Mouse (Mus musculus) left cerebral cortex, adult 2 months (tissue): ENCODE measurements around the gene Exoc8. TPM values are rescaled to one million over a fixed set of nuclear protein-coding genes. Genes with fewer than 3 reads are reported as not detected.

Experiments used
- DNase-seq, 2 experiments: peaks; one replicate each; pipeline ENCODE4 v3.0.0; 2021 to 2022; ENCODE audit warnings: low spot score in 2 of 2, mixed read lengths in 1 of 2; ENCODE audit errors: extremely low spot score in 1 of 2
- H3K27ac ChIP-seq: fragments of 200-600 bp; 2 replicates; pipeline ENCODE4 v1.8.1; 2022
- H3K4me3 ChIP-seq: fragments of 200-600 bp; 2 replicates; pipeline ENCODE4 v1.8.1; 2022
- CTCF ChIP-seq: fragments of 200-600 bp; IDR thresholded peaks from 2 replicates; pipeline ENCODE4 v1.8.1; 2022; ENCODE audit warnings: antibody characterized with exemption, mild to moderate bottlenecking, moderate library complexity
- intact Hi-C: fragments of 180-260 bp; cut with DNase I; formaldehyde crosslinking; loops from one replicate; pipeline ENCODE4 v1.15.1; 2025
- long read RNA-seq, 2 experiments: library from polyadenylated mRNA; stranded (forward); transcript quantifications; one replicate each; pipeline ENCODE4 v2.0.0; 2021; ENCODE audit warnings: borderline mapping rate in 2 of 2
- total RNA-seq, 2 experiments: library from RNA; stranded (reverse); gene quantifications; 2 replicates each; pipeline ENCODE4 v1.2.3; 2021

The Exoc8 gene
- total RNA-seq: 10 to 100 TPM; 35.1 to 36.5 TPM
- long read RNA-seq, experiment 1, full-length matches to known transcripts: 47 of 47 reads
- long read RNA-seq, experiment 1, partial matches to known transcripts: 0 of 47 reads
- long read RNA-seq, experiment 1, other reads (novel, unspliced or antisense): 0 of 47 reads
- long read RNA-seq, experiment 2, full-length matches to known transcripts: 39 of 41 reads
- long read RNA-seq, experiment 2, partial matches to known transcripts: 0 of 41 reads
- long read RNA-seq, experiment 2, other reads (novel, unspliced or antisense): 2 of 41 reads

- DNase-seq: peak; percentile 98 to 99
- TF ChIP-seq CTCF: no peak
- Histone ChIP-seq H3K27ac (peak within 1 kb of the TSS; percentile 95), H3K4me3 (peak within 1 kb of the TSS; percentile 100)
- intact Hi-C loops: loop anchor here (1.0 to 5.0 kb wide), 4 partner anchors 34 to 135 kb away; partner anchors contain the start of genes 2810004N23Rik, Egln1, Gnpat and Tsnax
Measured at GRCm38 (mm10) chr8:124897386-124898250, at the start of gene Exoc8, which contains the start of gene Sprtn. Gene Exoc8 (minus strand): TSS chr8:124897705. Gene Sprtn (plus strand): TSS chr8:124897886.

GRCm38 (mm10) chr8:124944406-124944805 is 46.9 kb upstream of the Exoc8 start:
- Histone ChIP-seq H3K27ac (no peak overlapping the region), H3K4me3 (no peak overlapping the region)
- no peak for TF ChIP-seq CTCF
- intact Hi-C loops: no loop called here
- no peak for DNase-seq

- Histone ChIP-seq H3K27ac (no peak overlapping the region), H3K4me3 (no peak overlapping the region)
- TF ChIP-seq CTCF: no peak
- DNase-seq: no peak
- intact Hi-C loops: no loop called here
Measured at GRCm38 (mm10) chr8:124943801-124944200, 46.3 kb upstream of the Exoc8 start.

- intact Hi-C loops: no loop called here
- TF ChIP-seq CTCF: no peak
- H3K27ac ChIP-seq: no peak overlapping the region
- DNase-seq: no peak
- H3K4me3 ChIP-seq: no peak overlapping the region
Measured at GRCm38 (mm10) chr8:124937293-124937692, 39.8 kb upstream of the Exoc8 start.

GRCm38 (mm10) chr8:124936699-124937098 is 39.2 kb upstream of the Exoc8 start:
- intact Hi-C loops: no loop called here
- TF ChIP-seq CTCF: no peak
- Histone ChIP-seq H3K4me3 (no peak overlapping the region), H3K27ac (no peak overlapping the region)
- DNase-seq: no peak

- Histone ChIP-seq H3K27ac (no peak overlapping the region), H3K4me3 (no peak overlapping the region)
- DNase-seq: no peak
- TF ChIP-seq CTCF: no peak
- intact Hi-C loops: no loop called here
Measured at GRCm38 (mm10) chr8:124935116-124935515, 37.6 kb upstream of the Exoc8 start.

GRCm38 (mm10) chr8:124932435-124932834 is 34.9 kb upstream of the Exoc8 start:
- Histone ChIP-seq H3K27ac (no peak overlapping the region), H3K4me3 (no peak overlapping the region)
- no peak for DNase-seq
- no peak for TF ChIP-seq CTCF
- intact Hi-C loops: no loop called here

GRCm38 (mm10) chr8:124930649-124931048 is 33.1 kb upstream of the Exoc8 start:
- TF ChIP-seq CTCF: peak; percentile 15
- no peak for DNase-seq
- Histone ChIP-seq H3K27ac (no peak overlapping the region), H3K4me3 (no peak overlapping the region)
- intact Hi-C loops: no loop called here

- TF ChIP-seq CTCF: no peak
- H3K27ac ChIP-seq: no peak overlapping the region
- no peak overlapping the region for H3K4me3 ChIP-seq
- intact Hi-C loops: no loop called here
- no peak for DNase-seq
Measured at GRCm38 (mm10) chr8:124930086-124930485, 32.6 kb upstream of the Exoc8 start.

GRCm38 (mm10) chr8:124929006-124929405 is 31.5 kb upstream of the Exoc8 start:
- no peak for TF ChIP-seq CTCF
- Histone ChIP-seq H3K27ac (no peak overlapping the region), H3K4me3 (no peak overlapping the region)
- DNase-seq: no peak
- intact Hi-C loops: no loop called here

- Histone ChIP-seq H3K27ac (no peak overlapping the region), H3K4me3 (no peak overlapping the region)
- no peak for DNase-seq
- intact Hi-C loops: no loop called here
- no peak for TF ChIP-seq CTCF
Measured at GRCm38 (mm10) chr8:124926351-124926771, 28.9 kb upstream of the Exoc8 start.
